Mouse (Mus musculus) brown adipose tissue, adult 24 weeks (tissue): ENCODE measurements around the gene Klk5. TPM values are rescaled to one million over a fixed set of nuclear protein-coding genes. Genes with fewer than 3 reads are reported as not detected.
A peak's percentile ranks its signal among the peaks of the same experiment; 100 is the strongest.

ENCODE experiments used
- H3K27ac ChIP-seq: fragments of 200-500 bp; replicated peaks from 2 replicates; pipeline ENCODE4 v1.5.1; 2012; ENCODE audit warnings: low read depth, mild to moderate bottlenecking, low read length
- H3K4me1 ChIP-seq: fragments of 200-500 bp; 2 replicates; pipeline ENCODE4 v1.6.1; 2012; ENCODE audit warnings: low read length, mixed read lengths; ENCODE audit not compliant: control insufficient read depth, insufficient read depth, insufficient read length
- H3K4me3 ChIP-seq: fragments of 200-500 bp; 2 replicates; pipeline ENCODE4 v1.5.1; 2012; ENCODE audit warnings: low read depth, mild to moderate bottlenecking, low read length, moderate library complexity; ENCODE audit not compliant: insufficient read depth
- polyA plus RNA-seq: library from polyadenylated mRNA; stranded (reverse); fragments of >200 nt; gene quantifications from 2 replicates; pipeline ENCODE4 v1.2.4, GENCODE M21; 2012; ENCODE audit not compliant: missing spikeins, insufficient read depth, insufficient read length

Gene Klk5
- polyA plus RNA-seq, 1 experiment: not detected

- Histone ChIP-seq H3K27ac (no peak overlapping the region), H3K4me1 (no peaks in the 10 kb centered on the region), H3K4me3 (no peak overlapping the region)
Observed at GRCm38 (mm10) chr7:43854642-43855380, 13.0 kb downstream of the Klk5 start.

GRCm38 (mm10) chr7:43855709-43856108 lies 13.9 kb downstream of the Klk5 start:
- Histone ChIP-seq H3K27ac (no peak overlapping the region), H3K4me1 (no peaks in the 10 kb centered on the region), H3K4me3 (no peak overlapping the region)

- Histone ChIP-seq H3K4me3 (no peak overlapping the region), H3K27ac (no peak overlapping the region), H3K4me1 (no peaks in the 10 kb centered on the region)
Observed at GRCm38 (mm10) chr7:43856307-43856706, 14.5 kb downstream of the Klk5 start.

- no peak overlapping the region for H3K4me3 ChIP-seq
- H3K27ac ChIP-seq: no peak overlapping the region
- H3K4me1 ChIP-seq: no peaks in the 10 kb centered on the region
Observed at GRCm38 (mm10) chr7:43857501-43857900, 15.7 kb downstream of the Klk5 start.

- H3K4me1 ChIP-seq: no peaks in the 10 kb centered on the region
- no peak overlapping the region for H3K4me3 ChIP-seq
- no peak overlapping the region for H3K27ac ChIP-seq
Observed at GRCm38 (mm10) chr7:43860411-43860810, 18.6 kb downstream of the Klk5 start.

GRCm38 (mm10) chr7:43873237-43873636 lies 31.5 kb downstream of the Klk5 start:
- H3K27ac ChIP-seq: no peak overlapping the region
- H3K4me1 ChIP-seq: no peaks in the 10 kb centered on the region
- no peak overlapping the region for H3K4me3 ChIP-seq

GRCm38 (mm10) chr7:43873674-43874073 lies 31.9 kb downstream of the Klk5 start:
- H3K27ac ChIP-seq: no peak overlapping the region
- no peak overlapping the region for H3K4me3 ChIP-seq
- no peaks in the 10 kb centered on the region for H3K4me1 ChIP-seq

- Histone ChIP-seq H3K4me1 (no peaks in the 10 kb centered on the region), H3K4me3 (no peak overlapping the region), H3K27ac (no peak overlapping the region)
Observed at GRCm38 (mm10) chr7:43874868-43875375, 33.2 kb downstream of the Klk5 start.

- H3K4me3 ChIP-seq: no peak overlapping the region
- H3K27ac ChIP-seq: no peak overlapping the region
- no peaks in the 10 kb centered on the region for H3K4me1 ChIP-seq
Observed at GRCm38 (mm10) chr7:43876444-43876843, 34.7 kb downstream of the Klk5 start.

GRCm38 (mm10) chr7:43878281-43878680 lies 36.5 kb downstream of the Klk5 start:
- Histone ChIP-seq H3K27ac (no peak overlapping the region), H3K4me1 (no peaks in the 10 kb centered on the region)

GRCm38 (mm10) chr7:43880912-43881311 lies 39.1 kb downstream of the Klk5 start, which contains the start of gene Klk4:
Gene Klk4 (plus strand): TSS chr7:43881160.
- no peaks in the 10 kb centered on the region for H3K4me1 ChIP-seq
- H3K27ac ChIP-seq: no peak within 1 kb of the TSS
- no peak within 1 kb of the TSS for H3K4me3 ChIP-seq

More at GRCm38 (mm10) chr7:43878281-43878680, 36.5 kb downstream of the Klk5 start:
- H3K4me3 ChIP-seq: no peak overlapping the region

- Histone ChIP-seq H3K4me3 (no peak overlapping the region), H3K4me1 (no peaks in the 10 kb centered on the region), H3K27ac (no peak overlapping the region)
Observed at GRCm38 (mm10) chr7:43882346-43882745, 40.6 kb downstream of the Klk5 start.

- H3K27ac ChIP-seq: no peak overlapping the region
- H3K4me3 ChIP-seq: no peak overlapping the region
- H3K4me1 ChIP-seq: no peaks in the 10 kb centered on the region
Observed at GRCm38 (mm10) chr7:43882811-43883210, 41.0 kb downstream of the Klk5 start.

- Histone ChIP-seq H3K4me1 (no peaks in the 10 kb centered on the region), H3K4me3 (peak overlapping the region; percentile 27; the same call in 1 of the 2 replicates), H3K27ac (no peak overlapping the region)
Observed at GRCm38 (mm10) chr7:43883547-43883946, 41.8 kb downstream of the Klk5 start.

- Histone ChIP-seq H3K27ac (no peak overlapping the region), H3K4me3 (no peak overlapping the region), H3K4me1 (no peaks in the 10 kb centered on the region)
Observed at GRCm38 (mm10) chr7:43891365-43891764, 49.6 kb downstream of the Klk5 start.

GRCm38 (mm10) chr7:43891788-43892187 lies 50.0 kb downstream of the Klk5 start:
- H3K4me1 ChIP-seq: no peaks in the 10 kb centered on the region
- no peak overlapping the region for H3K4me3 ChIP-seq
- no peak overlapping the region for H3K27ac ChIP-seq
